Comparison of ENCODE assay signal across 16 mouse cellular contexts in the genomic region with DNA sequence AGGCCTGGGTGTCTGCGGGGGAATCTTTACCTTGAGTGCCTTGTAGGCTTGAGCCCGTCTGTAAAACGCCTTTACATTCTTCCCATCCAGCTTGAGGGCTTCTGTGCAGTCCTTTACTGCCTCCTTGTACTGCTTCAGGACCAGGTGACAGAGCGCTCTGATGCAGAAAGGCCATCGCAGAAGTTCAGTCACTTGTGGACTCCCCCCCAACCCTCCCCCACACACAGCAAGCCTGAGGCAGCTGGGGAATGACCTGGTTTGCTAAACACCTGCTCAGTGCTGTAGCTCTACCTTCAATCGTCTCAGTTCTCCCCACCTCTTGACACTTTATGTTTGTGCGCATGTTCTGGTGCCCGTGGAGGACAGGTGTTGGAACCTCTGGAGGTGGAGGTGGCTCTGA. TPM values are rescaled to one million over a fixed set of nuclear protein-coding genes. Genes with fewer than 3 reads are reported as not detected.
"Had no signal": no experiment of that assay in that cellular context is flagged by ENCODE, and none has a peak within 500 bp of the region (broad histone marks: within the 10 kb centered on the region; RNA-seq: fewer than 3 reads in every experiment).

No protein-coding gene starts in this region.

- H3K9ac ChIP-seq: kidney, embryonic 15.5 days; limb, embryonic 15.5 days; liver, embryonic 13.5 days; liver, postnatal 0 days; lung, embryonic 15.5 days; midbrain, embryonic 15.5 days; neural tube, embryonic 13.5 days had no signal

- H3K4me3 ChIP-seq: kidney, embryonic 15.5 days; limb, embryonic 15.5 days; liver, embryonic 13.5 days; lung, embryonic 15.5 days; megakaryocyte, embryonic 14.5 days; midbrain, embryonic 15.5 days; neural tube, embryonic 13.5 days had no signal

- H3K9me3 ChIP-seq: kidney, embryonic 15.5 days; limb, embryonic 15.5 days; liver, embryonic 13.5 days; lung, embryonic 15.5 days; megakaryocyte, embryonic 14.5 days; midbrain, embryonic 15.5 days; neural tube, embryonic 13.5 days had no signal

- H3K4me2 ChIP-seq: kidney, embryonic 15.5 days; limb, embryonic 15.5 days; liver, embryonic 13.5 days; lung, embryonic 15.5 days; midbrain, embryonic 11.5 days; midbrain, embryonic 15.5 days; neural tube, embryonic 13.5 days had no signal

- H3K27me3 ChIP-seq: kidney, embryonic 15.5 days; limb, embryonic 15.5 days; liver, embryonic 13.5 days; lung, embryonic 15.5 days; megakaryocyte, embryonic 14.5 days; midbrain, embryonic 15.5 days; neural tube, embryonic 13.5 days had no signal

- DNase-seq: kidney, adult 2 months; kidney, postnatal 25 days; liver, embryonic 13.5 days; liver, postnatal 0 days; lung, postnatal 14 days; retina, postnatal 1 day; right cerebral cortex, postnatal 4 days; spleen, adult 18-20 months had no signal

- ATAC-seq: liver, postnatal 0 days; midbrain, embryonic 15.5 days had no signal

- H3K4me1 ChIP-seq: limb, embryonic 15.5 days; liver, embryonic 13.5 days; lung, embryonic 15.5 days; megakaryocyte, embryonic 14.5 days; midbrain, embryonic 15.5 days; neural tube, embryonic 13.5 days had no signal

- H3K27ac ChIP-seq: kidney, embryonic 15.5 days; limb, embryonic 15.5 days; liver, embryonic 13.5 days; lung, embryonic 15.5 days; macrophage; midbrain, embryonic 15.5 days; neural tube, embryonic 13.5 days had no signal

RNA-seq across cellular contexts. Expression of a gene that starts 29.4 kb away (rescaled TPM):
- polyA plus RNA-seq: macrophage had no signal
